Mouse (Mus musculus): ENCODE results near the gene Pdzd3.
"Not testable (repeated sequence)": the region's sequence is repeated elsewhere in the genome, so short reads cannot be mapped to it uniquely, and the experiment has no call there.

Pdzd3 gene

DNA sequence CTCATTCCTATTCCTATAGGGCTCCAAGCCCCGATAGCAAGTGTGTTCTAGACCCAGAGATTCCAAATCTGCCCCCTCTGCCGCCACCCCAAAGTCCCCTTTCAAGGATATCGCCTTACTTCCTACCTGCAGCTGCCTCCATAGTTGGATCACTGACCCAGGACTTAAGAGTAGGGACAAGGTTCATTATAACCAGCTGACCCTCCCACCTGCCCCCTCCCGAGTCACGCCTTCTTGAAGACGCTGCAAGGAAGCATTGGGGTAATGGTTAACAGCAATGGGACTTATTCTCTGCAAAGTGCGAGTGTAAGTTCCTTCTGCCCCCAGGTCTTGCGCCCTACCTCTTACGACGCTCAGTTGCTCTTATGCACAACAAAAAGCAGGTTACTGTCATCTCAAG, at the start of gene Pdzd3:
TSS of gene Pdzd3 (minus strand) at position 158 of the 400 bp plus-strand sequence.
- DNase-seq: peak; percentile 7

DNA sequence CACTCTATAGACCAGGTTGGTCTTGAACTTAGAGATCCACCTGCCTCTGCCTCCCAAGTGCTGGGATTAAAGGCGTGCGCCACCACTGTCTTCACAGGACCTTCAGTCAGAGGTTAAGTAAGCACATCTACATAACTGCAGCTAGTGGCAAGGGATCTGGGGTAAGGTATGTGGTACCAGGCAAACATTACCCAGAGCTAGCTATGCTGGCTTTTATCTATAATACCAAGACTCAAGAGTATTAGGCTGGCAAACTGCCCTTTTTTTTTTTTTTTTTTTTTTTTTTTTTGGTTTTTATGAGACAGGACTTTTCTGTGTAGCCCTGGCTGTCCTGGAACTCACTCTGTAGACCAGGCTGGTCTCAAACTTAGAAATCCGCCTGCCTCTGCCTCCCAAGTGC, 48.7 kb upstream of the Pdzd3 start:
- not testable (repeated sequence) for DNase-seq

DNA sequence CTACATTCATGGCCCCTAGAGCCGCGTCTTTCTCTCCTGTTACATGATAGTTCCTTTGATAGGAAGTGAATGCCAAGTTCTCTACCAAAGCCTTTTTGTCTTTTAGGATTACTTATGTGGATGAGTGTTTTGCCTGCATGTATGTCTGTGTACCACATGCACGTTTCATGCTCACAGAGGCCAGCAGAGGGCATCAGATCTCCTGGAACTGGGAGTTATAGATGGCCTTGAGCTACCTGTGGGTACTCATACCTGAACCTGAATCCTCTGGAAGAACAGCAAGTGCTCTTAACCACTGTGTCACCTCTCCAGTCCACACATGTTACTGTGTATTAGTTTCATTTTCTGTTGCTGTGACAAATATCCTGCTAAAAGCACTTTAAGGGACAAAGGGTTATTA, 41.2 kb upstream of the Pdzd3 start:
- DNase-seq: peak; percentile 82

DNA sequence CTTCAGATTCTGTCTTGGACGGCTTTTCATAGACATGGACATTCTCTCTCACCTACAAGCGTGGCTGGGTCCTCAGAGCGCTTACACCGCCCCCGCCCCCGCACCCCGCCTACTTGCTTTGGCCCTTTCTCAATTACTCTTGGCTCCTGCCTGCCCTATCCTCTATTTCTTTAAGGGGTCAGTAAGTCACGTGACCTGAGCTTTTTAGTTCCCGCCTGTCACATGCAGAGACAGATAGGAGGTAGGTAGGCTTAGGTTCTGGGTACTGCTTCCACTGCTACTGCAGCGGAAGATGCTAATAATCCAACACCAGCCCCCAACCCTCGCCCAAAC, 37.7 kb upstream of the Pdzd3 start:
- DNase-seq: no peak

DNA sequence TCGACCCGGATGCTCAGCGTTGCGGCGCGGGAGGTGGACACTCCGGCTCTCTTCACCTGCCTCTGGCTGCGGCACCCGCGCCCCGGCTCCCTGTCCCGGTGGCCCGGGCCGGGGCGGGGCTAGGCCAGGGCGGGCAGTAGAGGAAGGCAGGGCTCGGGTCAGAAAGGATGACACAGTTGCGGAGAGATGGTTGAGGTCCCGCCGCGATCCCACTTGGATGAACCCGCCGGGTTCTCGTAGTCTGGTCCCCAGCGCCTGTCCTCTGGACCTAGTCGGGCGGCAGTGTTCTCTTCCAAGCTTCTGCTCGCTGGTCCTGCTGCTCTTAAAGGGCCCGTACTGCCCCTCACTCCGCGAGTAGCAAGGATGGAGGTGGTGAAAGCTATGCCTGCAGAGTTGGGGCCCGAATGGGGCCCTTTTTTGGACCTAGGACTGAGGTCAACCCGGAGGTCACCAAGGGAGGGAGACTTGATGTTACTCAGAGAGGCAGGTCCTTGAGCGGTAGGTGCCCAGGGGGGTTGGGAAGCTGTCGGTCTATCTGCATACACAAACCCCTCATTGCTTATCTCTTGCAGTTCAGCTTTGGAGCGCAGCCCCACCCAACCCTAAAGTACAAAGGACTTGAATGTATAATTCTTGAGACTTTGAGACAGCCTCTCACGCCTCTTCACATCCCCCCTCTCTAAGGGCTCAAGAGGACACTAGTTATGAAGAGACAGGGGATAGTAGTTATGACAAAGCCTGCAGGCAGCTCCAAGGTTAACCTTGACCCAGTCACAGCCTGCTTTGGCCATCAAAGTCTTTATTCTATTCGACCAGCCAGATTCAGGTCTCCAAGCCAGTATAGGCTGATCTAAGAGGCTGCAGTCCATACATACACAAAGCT, 37.0 kb upstream of the Pdzd3 start, which contains the start of gene Abcg4:
TSS of gene Abcg4 (minus strand) at position 540 of the 883 bp plus-strand sequence.
- no peak for DNase-seq

DNA sequence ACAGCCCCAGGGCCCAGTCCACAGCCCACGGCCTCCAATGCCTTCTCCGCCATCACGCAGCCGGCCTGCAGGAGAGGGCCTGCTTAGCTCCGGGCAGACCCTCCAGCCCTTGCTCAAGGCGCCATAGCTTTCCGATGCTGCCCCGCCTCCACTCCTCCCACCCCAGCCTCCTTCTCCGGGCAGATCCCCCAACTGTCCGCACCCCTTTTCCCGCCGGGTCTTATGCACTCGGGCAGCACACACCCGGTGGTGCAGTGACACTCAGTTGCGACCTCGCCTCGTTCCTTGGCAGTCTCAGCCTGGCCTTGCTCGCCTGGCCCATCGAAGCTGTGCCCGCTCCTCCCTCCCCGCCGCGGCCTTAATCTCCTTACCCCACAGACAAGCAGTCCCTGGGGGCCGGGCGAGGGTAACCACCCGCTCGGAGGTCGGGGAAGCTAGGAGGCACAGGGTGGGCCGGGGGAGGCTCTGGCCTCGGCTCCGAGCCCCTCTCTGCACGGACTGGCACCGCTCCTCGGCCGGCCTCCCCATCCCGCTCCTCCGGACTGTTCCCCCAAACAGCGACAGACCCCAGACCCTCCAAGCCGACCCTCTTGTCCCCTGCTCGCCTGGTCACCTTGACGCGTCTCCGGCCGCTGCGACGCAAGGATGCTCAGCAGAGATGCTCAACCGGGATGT, 36.3 kb upstream of the Pdzd3 start:
- DNase-seq: no peak

DNA sequence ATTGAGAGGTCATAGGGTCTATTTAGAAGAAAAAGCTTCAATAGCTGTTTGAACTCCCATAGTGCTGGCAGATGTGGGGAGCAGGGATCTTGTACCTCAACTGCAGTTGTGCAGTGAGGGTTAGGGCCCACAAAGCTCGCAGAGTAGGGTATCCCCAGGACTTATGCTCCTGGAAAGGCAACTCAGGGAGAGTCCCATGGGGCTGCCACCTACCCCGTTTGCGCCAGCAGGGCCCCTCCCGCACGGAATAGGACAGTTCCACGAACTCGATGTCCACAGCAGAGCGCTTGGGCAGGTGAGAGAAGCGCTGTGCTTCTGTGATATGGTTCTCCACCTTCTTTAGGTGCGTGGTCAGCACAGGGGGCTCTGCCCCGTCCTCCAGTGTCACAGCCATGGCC, 35.7 kb upstream of the Pdzd3 start:
- no peak for DNase-seq

DNA sequence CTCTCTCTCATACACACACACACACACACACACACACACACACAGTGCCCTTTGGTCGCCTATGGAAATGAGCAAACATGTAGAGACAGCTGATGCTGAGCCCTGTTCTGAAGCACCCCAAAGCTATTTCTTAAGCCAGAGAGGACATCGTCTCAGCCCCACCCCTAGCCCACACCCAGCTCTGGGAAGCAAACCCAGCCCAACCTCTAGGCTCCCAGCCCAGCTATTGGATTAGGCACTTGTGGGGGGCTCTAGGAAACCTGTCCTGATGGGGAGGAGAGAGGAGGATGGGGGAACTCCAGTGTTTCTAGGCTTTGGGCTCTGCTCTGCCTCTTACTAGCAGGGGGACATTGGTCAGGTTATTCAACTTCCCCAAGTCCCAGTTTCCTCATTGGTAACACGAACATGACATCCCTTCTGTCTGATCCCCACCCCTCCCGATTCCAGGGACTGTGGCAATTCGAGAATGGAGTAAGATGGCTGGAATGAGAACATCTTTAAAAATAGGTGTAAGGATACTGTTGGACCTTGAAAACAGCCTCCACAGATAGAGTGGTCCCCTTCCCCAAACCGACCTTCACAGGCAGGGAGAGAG, 35.1 kb upstream of the Pdzd3 start:
- DNase-seq: no peak

DNA sequence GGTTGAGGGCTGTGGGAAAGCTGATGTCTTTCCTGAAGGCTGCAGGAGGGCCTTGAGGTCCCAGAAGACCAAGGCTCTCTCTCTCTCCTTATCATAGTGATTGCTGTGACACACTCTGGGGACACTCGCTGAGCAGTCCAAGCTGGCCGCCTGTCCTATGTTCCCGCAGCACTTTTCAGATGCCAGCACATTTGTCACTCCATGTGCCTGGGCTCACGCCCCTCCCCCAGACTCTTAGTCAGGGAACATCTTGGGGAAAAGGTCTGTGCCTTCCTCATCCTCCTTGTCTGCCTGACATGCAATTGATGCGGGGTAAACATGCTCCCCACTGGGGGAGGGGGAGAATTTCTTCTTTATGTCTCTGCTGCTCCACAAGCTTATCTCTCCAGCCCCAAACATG, 31.9 kb upstream of the Pdzd3 start:
- no peak for DNase-seq

DNA sequence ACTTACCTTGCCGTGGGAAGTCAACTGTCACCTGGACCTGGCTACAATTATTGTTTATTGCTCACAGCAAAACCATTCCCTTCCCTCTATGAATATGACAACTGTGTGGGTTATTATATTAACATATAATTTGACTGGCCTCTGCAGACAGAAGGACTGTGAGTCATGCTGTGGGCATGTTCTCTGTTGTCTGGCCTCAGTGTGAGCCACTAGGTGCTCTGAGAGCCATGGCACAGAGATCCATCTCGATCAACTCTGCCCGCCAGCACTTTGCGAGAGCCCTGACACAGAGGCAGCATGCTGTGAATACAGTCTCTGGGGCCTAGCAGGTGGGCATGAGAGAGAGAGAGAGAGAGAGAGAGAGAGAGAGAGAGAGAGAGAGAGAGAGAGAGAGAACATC, 18.7 kb upstream of the Pdzd3 start:
- DNase-seq: no peak

DNA sequence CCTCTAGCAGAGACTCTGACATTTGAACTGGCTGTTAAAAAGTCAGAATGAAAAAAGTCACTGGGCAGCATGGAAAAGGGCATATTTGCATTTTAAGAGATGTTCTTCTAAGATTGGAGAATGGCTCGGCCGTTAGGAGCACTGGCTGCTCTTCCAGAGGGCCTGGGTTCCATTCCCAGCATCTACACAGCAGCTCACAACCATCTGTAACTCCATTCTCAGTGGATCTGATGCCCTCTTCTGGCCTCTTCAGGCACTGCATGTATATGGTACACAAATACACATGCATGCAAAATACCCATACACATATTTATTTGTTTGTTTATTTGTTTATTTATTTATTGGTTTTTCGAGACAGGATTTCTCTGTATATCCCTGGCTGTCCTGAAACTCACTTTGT, 17.8 kb upstream of the Pdzd3 start:
- DNase-seq: peak; percentile 74

DNA sequence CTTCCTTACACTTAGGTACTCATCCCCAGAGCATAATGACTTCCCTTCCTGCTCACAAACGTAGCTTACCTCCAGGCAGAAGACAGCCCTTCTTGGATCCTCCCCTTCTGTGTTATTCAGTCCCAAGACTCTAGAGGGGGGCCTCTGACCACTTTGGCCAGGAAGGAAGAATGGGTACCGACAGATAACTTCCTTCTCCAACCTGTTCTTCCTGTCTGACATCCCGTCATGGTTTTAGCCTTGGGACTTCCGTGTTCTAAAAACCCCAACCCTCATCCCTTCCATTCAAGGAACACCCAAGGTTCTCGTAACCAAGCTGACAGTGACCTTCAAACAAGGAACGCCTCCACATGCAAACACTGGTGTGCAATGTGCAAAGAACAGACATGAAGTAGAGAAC, 17.2 kb upstream of the Pdzd3 start, which contains the start of gene Nlrx1:
TSS of gene Nlrx1 (minus strand) at position 168 of the 400 bp plus-strand sequence.
- no peak for DNase-seq

DNA sequence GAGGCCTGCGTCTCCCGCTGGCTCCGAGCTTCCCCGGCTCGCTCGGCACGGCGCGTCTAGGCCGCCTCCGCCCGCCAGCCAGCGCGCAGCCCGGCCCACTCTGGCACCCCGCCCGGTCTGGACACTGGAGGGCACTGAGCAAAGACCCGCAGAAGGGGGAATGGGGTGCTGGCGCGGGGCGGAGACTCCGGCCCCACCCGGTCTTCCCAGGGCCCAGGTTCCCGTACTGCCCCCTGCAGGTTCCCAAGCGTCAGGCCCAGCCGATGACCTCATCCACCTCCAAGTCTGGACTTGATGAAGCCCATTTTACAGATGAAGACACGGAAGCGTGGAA, 16.7 kb upstream of the Pdzd3 start:
- peak; percentile 91 for DNase-seq

DNA sequence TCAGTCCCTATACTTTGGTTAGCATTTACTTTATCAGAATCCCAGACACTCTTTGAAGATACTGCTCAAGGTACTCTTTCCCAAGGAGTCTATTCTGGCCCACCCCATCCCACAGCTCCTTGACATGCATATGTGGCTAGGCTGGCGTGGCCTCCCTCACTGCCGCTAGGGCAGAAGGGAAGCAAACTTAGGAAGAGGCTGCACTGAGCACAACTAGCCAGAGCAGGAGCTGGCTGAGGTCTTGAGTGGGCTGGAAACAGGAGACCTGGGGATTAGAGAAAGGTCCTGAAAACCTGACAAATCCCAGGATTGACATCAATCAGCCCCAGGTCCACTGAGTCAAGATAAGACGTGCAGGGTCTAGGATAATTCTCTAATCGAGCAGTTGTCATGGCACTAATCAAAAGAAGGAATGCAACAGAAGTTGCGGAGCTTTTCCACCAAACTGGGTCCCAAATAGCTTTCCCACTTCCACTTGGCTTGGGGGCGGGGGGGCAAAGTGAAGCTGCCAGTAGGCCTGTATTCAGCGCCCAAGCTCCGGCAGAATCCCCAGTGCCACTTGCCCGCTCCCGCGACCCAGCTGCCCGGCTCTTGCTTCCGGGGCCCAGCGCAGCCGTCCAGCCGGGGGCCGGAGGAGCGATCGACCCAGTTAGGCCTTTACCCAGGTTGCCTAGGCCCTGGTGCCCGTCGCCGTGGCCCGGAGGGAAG, 16.2 kb upstream of the Pdzd3 start:
- peak; percentile 49 for DNase-seq

DNA sequence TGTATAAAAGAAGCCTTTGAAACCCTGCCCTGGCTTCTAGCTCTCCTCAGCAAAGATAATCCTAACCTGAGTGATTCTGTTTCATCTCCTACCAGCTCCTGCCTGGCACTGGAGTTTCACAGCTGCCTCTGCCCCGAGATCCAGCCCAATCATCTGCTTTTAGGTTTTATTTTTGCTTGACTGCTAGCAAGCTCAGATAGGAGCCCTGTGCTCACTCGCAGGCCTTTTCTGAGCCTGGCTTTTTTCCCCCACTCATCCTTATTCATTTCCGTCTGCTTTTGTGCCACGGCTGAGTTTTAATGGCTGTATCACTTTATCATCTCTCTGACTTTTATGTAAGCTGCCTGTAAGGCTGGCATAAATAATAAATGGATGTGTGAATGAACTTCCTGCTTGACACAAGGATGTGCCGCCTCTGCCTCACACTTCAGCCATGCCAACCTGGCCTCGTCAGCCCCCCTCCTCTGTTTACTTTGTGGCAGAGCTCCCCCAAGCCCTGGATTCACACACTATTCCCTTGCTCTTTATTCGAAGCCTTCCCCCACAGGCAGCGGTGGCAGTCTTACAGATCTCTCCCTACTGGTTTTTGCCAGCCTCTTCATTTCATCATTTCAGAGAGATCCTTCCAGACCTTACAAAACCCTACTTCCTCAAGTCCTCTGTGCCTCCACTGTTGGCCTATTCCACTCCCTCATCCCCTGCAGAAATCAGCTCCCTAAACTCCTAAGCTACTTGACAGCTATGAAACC, 15.4 kb upstream of the Pdzd3 start:
- no peak for DNase-seq

DNA sequence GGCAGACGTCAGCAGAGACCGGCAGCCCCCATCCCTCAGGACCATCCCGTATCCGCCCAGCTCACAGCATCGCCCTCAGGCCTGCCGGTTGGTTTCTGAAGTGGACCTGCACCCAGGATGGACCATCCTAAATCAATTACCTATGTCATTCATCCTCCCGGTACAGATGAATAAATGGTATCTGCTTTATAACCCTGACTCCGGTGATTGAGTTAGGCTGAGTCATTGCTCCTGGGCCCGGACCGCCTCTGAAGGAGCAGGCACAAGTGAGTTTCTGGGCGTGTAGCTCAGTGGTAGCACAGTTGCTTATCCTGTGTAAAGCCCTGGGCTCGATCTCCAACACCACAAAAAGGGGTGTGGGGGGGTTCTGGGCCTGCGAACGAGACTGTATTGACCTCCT, 10.1 kb upstream of the Pdzd3 start:
- DNase-seq: no peak

DNA sequence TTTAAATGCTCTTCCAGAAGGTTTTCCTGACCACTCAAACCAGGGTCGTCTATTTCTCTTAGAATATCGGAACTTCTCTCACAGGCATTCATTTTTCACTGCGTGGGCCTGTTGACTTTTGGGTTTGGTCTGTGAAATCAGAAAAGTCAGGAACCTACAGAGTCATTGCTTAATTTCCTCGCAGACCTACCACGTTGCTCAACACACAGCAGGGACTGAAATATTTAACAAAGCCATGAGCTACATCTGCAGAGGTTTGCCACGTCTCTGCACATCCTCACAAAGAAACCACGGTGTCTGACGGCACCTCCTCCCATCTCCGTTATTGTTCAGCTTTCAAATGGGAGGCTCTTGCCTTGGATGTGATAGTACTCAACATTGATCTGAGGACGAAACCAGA, 7.7 kb upstream of the Pdzd3 start:
- DNase-seq: no peak

DNA sequence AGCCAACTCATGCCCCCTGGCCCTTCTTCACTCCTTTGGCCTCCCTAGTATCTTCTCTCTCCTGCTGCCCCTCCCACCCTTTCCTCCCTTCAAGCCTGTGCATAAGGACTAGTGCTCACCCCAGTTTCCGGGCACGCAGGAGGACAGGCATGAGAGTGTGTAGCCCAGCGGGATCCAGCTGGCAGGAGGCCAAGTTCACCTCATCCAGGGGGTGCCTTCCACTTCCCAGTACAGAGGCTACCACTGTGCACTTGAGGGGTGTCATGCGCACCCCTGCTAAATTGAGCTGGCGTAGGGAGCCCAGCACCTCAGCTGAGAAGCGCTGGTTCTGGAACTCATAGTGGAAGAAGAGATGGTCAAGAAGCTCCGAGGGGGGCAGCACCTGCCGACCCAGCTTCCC, 4.9 kb upstream of the Pdzd3 start:
- DNase-seq: peak; percentile 25

DNA sequence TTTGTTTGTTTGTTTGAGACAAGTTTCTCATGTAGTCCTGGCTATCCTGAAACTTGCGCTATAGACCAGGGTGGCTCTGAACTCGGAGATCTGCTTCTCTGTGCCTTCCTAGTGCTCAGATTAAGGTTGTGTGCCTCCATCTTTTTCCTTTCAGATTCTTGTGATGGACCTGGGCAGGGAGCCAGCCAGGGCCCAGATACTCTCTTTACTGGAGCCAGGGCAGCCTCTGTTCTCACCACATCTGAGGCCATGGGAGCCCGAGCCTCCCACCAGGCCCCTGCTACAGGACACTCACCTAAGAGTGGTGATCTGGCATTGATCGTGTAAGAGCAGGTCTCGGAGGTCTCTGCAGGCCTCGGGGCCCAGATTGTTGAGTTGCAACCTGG, 3.9 kb upstream of the Pdzd3 start:
- no peak for DNase-seq

DNA sequence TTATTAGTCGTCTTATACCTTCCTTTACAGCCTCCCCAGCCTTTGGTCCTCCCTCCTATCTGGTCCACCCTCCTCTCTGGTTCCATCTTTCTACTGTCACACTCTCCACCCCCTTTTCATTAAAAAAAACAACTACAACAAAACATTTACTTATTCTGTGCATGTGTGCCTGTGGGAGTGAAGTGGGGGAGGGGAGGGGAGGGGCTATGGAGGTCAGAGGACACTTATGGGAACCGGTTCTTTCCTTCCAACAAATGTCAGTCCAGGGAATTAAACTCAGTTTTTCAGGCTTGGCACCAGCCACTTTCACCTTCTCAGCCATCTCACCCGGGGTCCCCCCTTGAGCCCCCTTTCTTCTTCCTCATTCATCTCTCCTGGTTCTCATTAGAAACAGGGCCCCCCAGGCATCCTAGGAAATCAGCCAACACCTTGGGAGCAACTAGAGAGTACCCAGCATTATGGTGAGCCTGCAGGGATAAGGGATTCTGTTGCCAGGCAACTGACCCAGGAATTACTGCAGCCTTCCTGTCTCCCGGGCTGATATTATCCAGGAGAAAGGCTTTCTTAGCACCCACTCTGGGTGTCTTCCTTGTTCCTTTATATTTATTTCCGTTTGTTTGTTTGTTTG, 3.4 kb upstream of the Pdzd3 start:
- peak; percentile 15 for DNase-seq

DNA sequence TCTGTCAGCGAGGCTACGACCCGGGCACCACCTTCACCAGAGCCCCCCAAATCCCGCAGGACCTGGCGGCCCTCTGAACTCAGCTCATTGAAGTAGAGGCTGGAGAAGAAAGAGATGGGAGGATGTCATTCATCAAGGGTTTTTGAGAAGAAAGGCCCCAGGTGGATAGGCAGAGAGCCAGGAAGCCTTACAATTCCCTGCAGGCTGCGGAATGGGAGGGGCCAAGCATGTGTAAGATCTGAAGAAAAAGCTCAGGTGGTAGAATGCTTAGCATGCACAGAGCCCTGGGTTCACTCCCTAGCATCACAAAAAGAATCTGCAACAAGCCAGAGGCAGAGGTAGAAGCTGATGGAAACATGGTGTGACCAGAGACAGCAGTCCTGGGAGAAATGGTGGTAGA, 2.2 kb upstream of the Pdzd3 start:
- peak; percentile 74 for DNase-seq

DNA sequence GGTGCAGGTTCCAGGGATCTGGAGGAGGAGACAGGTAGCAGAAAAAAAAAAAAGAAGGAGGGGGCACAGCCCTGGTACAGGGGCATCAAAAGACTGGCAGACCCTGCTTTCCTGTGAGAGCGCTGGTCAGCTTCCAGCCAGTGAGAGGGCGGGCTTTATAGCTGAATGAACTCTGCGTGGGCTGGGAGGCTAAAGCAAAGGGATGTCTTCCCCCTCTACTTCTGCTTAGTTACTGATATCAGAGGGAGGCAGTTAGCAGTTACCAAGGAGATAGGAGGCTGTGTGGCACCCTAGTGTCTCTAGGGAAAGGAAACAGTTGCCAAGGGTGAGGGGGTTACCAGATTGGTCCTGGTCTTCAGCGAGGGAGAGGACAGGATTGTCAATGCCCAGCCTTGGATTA, 826 bp downstream of the Pdzd3 start:
- peak; percentile 17 for DNase-seq
